Mouse (Mus musculus): ENCODE data around the gene Brd7. TPM values are rescaled to one million over a fixed set of nuclear protein-coding genes. Genes with fewer than 3 reads are reported as not detected.

The Brd7 gene
- polyA plus RNA-seq, 1 experiment: 16.9 TPM

GRCm38 (mm10) chr8:88288622-88289242 is 73.3 kb downstream of the Brd7 start:
- H3K27me3 ChIP-seq (ENCODE audit: control insufficient read depth, insufficient read depth, insufficient read length): no peaks in the 10 kb centered on the region
- peak overlapping the region; percentile 14 for H3K4me3 ChIP-seq (ENCODE audit: insufficient read depth, poor library complexity, severe bottlenecking)
- H3K79me3 ChIP-seq (ENCODE audit: low read depth): peaks cover 71% of the 10 kb centered on the region
- H3K79me2 ChIP-seq (ENCODE audit: control insufficient read depth, insufficient read depth): peaks cover 97% of the 10 kb centered on the region
- H3K36me3 ChIP-seq (ENCODE audit: control insufficient read depth, insufficient read depth): peaks cover 34% of the 10 kb centered on the region
- H3ac ChIP-seq (ENCODE audit: control insufficient read depth, insufficient read length, low read depth): peak overlapping the region; percentile 75
- no peak for TF ChIP-seq MYOD1 (IDR thresholded peaks at IDR 0.05; ENCODE audit: control insufficient read depth, insufficient read length, low read depth)
- no peak for TF ChIP-seq CTCF (IDR thresholded peaks at IDR 0.05; ENCODE audit: control insufficient read depth, insufficient read depth, insufficient read length)
- TF ChIP-seq CEBPB (IDR thresholded peaks at IDR 0.05; ENCODE audit: low read depth): no peak
- no peak for TF ChIP-seq MAX (IDR thresholded peaks at IDR 0.05)
- TF ChIP-seq FOSL1 (IDR thresholded peaks at IDR 0.05; ENCODE audit: insufficient read depth, low read length, poor library complexity, severe bottlenecking): peak; percentile 6
- TF ChIP-seq MYOG (IDR thresholded peaks at IDR 0.05; ENCODE audit: control insufficient read depth, extremely low read depth, insufficient read length): no peak
- TF ChIP-seq USF1 (IDR thresholded peaks at IDR 0.05; ENCODE audit: low read depth): no peak

DNA sequence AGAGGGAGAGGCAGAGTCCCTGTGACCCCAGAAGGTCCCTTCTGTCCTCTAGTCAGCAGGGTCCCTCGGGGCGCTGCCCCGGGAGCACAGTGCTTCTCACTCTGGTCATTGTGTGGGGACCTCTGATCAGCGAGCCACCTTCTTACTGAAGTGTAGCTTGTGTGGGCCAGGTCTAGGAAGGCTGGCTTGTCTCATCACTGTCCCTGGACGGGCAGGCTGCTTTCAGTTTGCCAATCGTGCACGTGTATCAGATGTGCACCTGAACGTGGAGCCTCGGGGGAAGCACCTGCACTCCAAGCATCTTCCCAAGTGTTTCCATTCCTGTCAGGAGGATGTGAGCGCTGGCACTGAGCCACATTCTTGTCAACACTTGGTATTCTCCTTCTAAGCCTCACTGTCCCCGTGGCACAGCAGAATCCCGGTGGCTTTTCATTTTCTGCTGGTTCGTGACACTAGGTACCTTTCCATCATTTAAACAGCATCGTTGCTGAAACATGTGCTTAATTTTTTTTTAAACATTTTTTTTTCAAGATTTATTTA is 75.5 kb downstream of the Brd7 start:
- peaks cover 27% of the 10 kb centered on the region for H3K36me3 ChIP-seq (ENCODE audit: control insufficient read depth, insufficient read depth)
- no peak overlapping the region for H3K4me3 ChIP-seq (ENCODE audit: insufficient read depth, poor library complexity, severe bottlenecking)
- peaks cover 81% of the 10 kb centered on the region for H3K79me2 ChIP-seq (ENCODE audit: control insufficient read depth, insufficient read depth)
- no peak for TF ChIP-seq MAX (IDR thresholded peaks at IDR 0.05)
- TF ChIP-seq MYOD1 (IDR thresholded peaks at IDR 0.05; ENCODE audit: control insufficient read depth, insufficient read length, low read depth): no peak
- TF ChIP-seq USF1 (IDR thresholded peaks at IDR 0.05; ENCODE audit: low read depth): no peak
- no peak for TF ChIP-seq CTCF (IDR thresholded peaks at IDR 0.05; ENCODE audit: control insufficient read depth, insufficient read depth, insufficient read length)
- TF ChIP-seq FOSL1 (IDR thresholded peaks at IDR 0.05; ENCODE audit: insufficient read depth, low read length, poor library complexity, severe bottlenecking): no peak
- no peak for TF ChIP-seq MYOG (IDR thresholded peaks at IDR 0.05; ENCODE audit: control insufficient read depth, extremely low read depth, insufficient read length)
- no peak for TF ChIP-seq CEBPB (IDR thresholded peaks at IDR 0.05; ENCODE audit: low read depth)
- H3ac ChIP-seq (ENCODE audit: control insufficient read depth, insufficient read length, low read depth): peak overlapping the region; percentile 16
- no peaks in the 10 kb centered on the region for H3K27me3 ChIP-seq (ENCODE audit: control insufficient read depth, insufficient read depth, insufficient read length)
- H3K79me3 ChIP-seq (ENCODE audit: low read depth): peaks cover 54% of the 10 kb centered on the region

DNA sequence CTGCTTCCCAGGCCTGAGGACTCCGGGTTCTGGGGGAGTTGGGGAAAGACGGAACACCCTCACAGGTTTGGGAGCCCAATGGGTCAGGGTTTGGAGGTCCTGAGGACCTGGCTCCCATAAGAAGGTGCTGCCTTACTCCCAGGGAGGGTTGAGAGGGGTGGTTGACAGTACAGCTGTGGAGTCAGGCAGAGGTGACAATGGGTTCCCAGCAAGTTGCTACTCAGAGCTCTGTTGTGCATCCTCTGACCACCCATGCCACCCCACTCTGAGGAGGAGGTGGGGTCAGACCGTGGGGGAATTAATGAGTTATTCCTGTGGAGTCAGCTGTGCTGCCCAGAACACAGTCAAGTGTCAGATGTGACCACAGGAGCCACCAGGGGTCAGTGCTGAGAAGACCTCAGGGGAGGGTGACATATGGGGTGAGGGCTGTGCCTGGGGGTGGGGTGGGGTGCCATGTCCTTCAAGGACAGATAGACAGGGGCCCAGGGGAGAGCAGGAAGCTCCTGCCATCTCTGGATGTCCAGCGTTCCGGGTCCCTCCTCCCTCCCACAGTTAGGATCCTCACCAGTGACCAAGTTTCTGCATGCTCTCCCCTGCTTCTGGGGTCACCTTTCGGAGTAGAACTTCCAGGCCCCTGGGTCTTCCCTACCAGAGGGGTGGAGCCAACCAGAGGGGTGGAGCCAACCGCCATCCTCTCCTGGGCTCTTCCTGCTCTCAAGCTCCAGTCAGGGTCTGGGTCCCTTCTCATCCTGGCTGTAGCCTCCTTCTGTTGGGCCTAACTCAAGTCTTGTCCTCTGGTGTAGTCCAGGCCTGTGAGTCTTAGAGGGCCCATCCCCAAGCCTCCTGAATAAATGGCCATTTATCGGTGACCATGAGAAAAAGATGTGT is 76.3 kb downstream of the Brd7 start:
- Histone ChIP-seq H3K27me3 (ENCODE audit: control insufficient read depth, insufficient read depth, insufficient read length) (no peaks in the 10 kb centered on the region), H3K4me3 (ENCODE audit: insufficient read depth, poor library complexity, severe bottlenecking) (no peak overlapping the region), H3K79me2 (ENCODE audit: control insufficient read depth, insufficient read depth) (peaks cover 77% of the 10 kb centered on the region), H3ac (ENCODE audit: control insufficient read depth, insufficient read length, low read depth) (peak overlapping the region; percentile 51), H3K36me3 (ENCODE audit: control insufficient read depth, insufficient read depth) (peaks cover 21% of the 10 kb centered on the region), H3K79me3 (ENCODE audit: low read depth) (peaks cover 47% of the 10 kb centered on the region)
- TF ChIP-seq CTCF (IDR thresholded peaks at IDR 0.05; ENCODE audit: control insufficient read depth, insufficient read depth, insufficient read length) (peak; percentile 39), MYOD1 (IDR thresholded peaks at IDR 0.05; ENCODE audit: control insufficient read depth, insufficient read length, low read depth) (peak; percentile 57), USF1 (IDR thresholded peaks at IDR 0.05; ENCODE audit: low read depth) (no peak), MYOG (IDR thresholded peaks at IDR 0.05; ENCODE audit: control insufficient read depth, extremely low read depth, insufficient read length) (no peak)

GRCm38 (mm10) chr8:88284738-88285137 is 77.3 kb downstream of the Brd7 start:
- peaks cover 38% of the 10 kb centered on the region for H3K79me3 ChIP-seq (ENCODE audit: low read depth)
- H3K36me3 ChIP-seq (ENCODE audit: control insufficient read depth, insufficient read depth): peaks cover 12% of the 10 kb centered on the region
- no peaks in the 10 kb centered on the region for H3K27me3 ChIP-seq (ENCODE audit: control insufficient read depth, insufficient read depth, insufficient read length)
- H3K79me2 ChIP-seq (ENCODE audit: control insufficient read depth, insufficient read depth): peaks cover 68% of the 10 kb centered on the region
- H3K4me3 ChIP-seq (ENCODE audit: insufficient read depth, poor library complexity, severe bottlenecking): no peak overlapping the region
- no peak for TF ChIP-seq USF1 (IDR thresholded peaks at IDR 0.05; ENCODE audit: low read depth)
- peak; percentile 62 for TF ChIP-seq MYOD1 (IDR thresholded peaks at IDR 0.05; ENCODE audit: control insufficient read depth, insufficient read length, low read depth)
- peak overlapping the region; percentile 51 for H3ac ChIP-seq (ENCODE audit: control insufficient read depth, insufficient read length, low read depth)

- no peaks in the 10 kb centered on the region for H3K27me3 ChIP-seq (ENCODE audit: control insufficient read depth, insufficient read depth, insufficient read length)
- peaks cover 31% of the 10 kb centered on the region for H3K79me3 ChIP-seq (ENCODE audit: low read depth)
- H3K79me2 ChIP-seq (ENCODE audit: control insufficient read depth, insufficient read depth): peaks cover 68% of the 10 kb centered on the region
- H3K36me3 ChIP-seq (ENCODE audit: control insufficient read depth, insufficient read depth): peaks cover 12% of the 10 kb centered on the region
- H3ac ChIP-seq (ENCODE audit: control insufficient read depth, insufficient read length, low read depth): peak overlapping the region; percentile 37
- TF ChIP-seq MYOG (IDR thresholded peaks at IDR 0.05; ENCODE audit: control insufficient read depth, extremely low read depth, insufficient read length) (no peak), MAX (IDR thresholded peaks at IDR 0.05) (peak; percentile 63), USF1 (IDR thresholded peaks at IDR 0.05; ENCODE audit: low read depth) (no peak), MYOD1 (IDR thresholded peaks at IDR 0.05; ENCODE audit: control insufficient read depth, insufficient read length, low read depth) (peak; percentile 83)
- H3K4me3 ChIP-seq (ENCODE audit: insufficient read depth, poor library complexity, severe bottlenecking): no peak overlapping the region
Measured at GRCm38 (mm10) chr8:88283243-88284115, 78.5 kb downstream of the Brd7 start.

Data from C2C12 (cell line).